Mouse (Mus musculus): ENCODE measurements around the gene Arhgef18. TPM values are rescaled to one million over a fixed set of nuclear protein-coding genes. Genes with fewer than 3 reads are reported as not detected.

The Arhgef18 gene
- polyA plus RNA-seq, 1 experiment, result 0.56 TPM

GRCm38 (mm10) chr8:3414639-3415190 is 21.9 kb downstream of the Arhgef18 start:
- no peaks in the 10 kb centered on the region for H3K9me3 ChIP-seq (ENCODE audit: control insufficient read depth, low read length)
- no peaks in the 10 kb centered on the region for H3K27me3 ChIP-seq (ENCODE audit: control insufficient read depth)
- H3K4me1 ChIP-seq (ENCODE audit: control insufficient read depth), result peaks cover 51% of the 10 kb centered on the region
- TF ChIP-seq TAL1 (IDR thresholded peaks at IDR 0.05; ENCODE audit: low read length) (no peak), GATA1 (IDR thresholded peaks at IDR 0.05; ENCODE audit: low read length) (no peak)
- no peak overlapping the region for H3K4me3 ChIP-seq (replicated peaks)
- H3K36me3 ChIP-seq (ENCODE audit: control insufficient read depth), result peaks cover 2% of the 10 kb centered on the region; the same call in 1 of the 2 replicates

DNA sequence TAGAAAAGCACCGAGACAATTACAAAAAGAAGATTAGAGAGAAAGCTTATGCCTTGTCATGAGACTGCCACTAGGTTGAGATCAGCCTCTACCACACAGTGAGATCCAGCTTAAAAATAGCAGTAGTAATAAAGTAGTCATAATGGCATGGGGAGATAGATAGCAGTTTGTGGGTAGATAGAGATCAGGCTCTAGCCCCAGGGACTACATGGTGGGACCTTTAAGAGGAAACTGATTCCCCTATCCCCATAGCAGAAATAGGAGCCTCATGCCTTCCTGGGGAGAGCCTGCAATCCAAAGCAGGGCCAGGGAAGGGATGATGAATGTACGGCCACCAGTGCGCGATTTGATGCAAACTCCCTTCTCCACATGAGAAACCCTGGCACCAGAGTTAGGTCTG is 22.5 kb downstream of the Arhgef18 start:
- Histone ChIP-seq H3K4me1 (ENCODE audit: control insufficient read depth) (peaks cover 49% of the 10 kb centered on the region), H3K4me3 (replicated peaks) (no peak overlapping the region), H3K9me3 (ENCODE audit: control insufficient read depth, low read length) (no peaks in the 10 kb centered on the region), H3K36me3 (ENCODE audit: control insufficient read depth) (peaks cover 2% of the 10 kb centered on the region; the same call in 1 of the 2 replicates), H3K27me3 (ENCODE audit: control insufficient read depth) (no peaks in the 10 kb centered on the region)
- TF ChIP-seq TAL1 (IDR thresholded peaks at IDR 0.05; ENCODE audit: low read length) (no peak), GATA1 (IDR thresholded peaks at IDR 0.05; ENCODE audit: low read length) (no peak)

GRCm38 (mm10) chr8:3415661-3416060 is 22.9 kb downstream of the Arhgef18 start:
- H3K4me3 ChIP-seq (replicated peaks), result no peak overlapping the region
- no peaks in the 10 kb centered on the region for H3K9me3 ChIP-seq (ENCODE audit: control insufficient read depth, low read length)
- no peak for TF ChIP-seq TAL1 (IDR thresholded peaks at IDR 0.05; ENCODE audit: low read length)
- no peak for TF ChIP-seq GATA1 (IDR thresholded peaks at IDR 0.05; ENCODE audit: low read length)
- H3K4me1 ChIP-seq (ENCODE audit: control insufficient read depth), result peaks cover 46% of the 10 kb centered on the region
- peaks cover 2% of the 10 kb centered on the region; the same call in 1 of the 2 replicates for H3K36me3 ChIP-seq (ENCODE audit: control insufficient read depth)
- H3K27me3 ChIP-seq (ENCODE audit: control insufficient read depth), result no peaks in the 10 kb centered on the region

- Histone ChIP-seq H3K36me3 (ENCODE audit: control insufficient read depth) (peaks cover 2% of the 10 kb centered on the region; the same call in 1 of the 2 replicates), H3K4me3 (replicated peaks) (no peak overlapping the region), H3K4me1 (ENCODE audit: control insufficient read depth) (peaks cover 35% of the 10 kb centered on the region), H3K9me3 (ENCODE audit: control insufficient read depth, low read length) (no peaks in the 10 kb centered on the region), H3K27me3 (ENCODE audit: control insufficient read depth) (no peaks in the 10 kb centered on the region)
- no peak for TF ChIP-seq GATA1 (IDR thresholded peaks at IDR 0.05; ENCODE audit: low read length)
- TF ChIP-seq TAL1 (IDR thresholded peaks at IDR 0.05; ENCODE audit: low read length), result no peak
Measured at GRCm38 (mm10) chr8:3416846-3417245, 24.0 kb downstream of the Arhgef18 start.

DNA sequence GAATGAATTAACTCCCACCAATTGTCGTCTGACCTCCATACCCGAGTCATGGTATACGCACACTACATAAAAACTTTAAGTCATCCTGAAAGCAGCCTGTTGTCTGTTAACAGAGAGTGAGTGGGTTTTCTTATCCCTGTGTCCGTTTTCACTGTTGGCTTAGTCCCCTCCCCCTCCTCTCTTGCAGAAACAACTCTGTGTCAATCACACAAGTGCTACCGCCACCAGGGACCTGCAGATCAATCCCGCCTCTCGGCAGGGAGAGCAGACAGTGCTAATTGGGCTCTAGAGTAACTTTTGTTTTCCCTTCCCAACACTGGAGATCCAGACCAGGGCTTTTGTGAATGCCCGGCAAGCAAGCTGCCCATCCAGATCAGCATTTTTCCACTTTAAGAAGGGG is 24.6 kb downstream of the Arhgef18 start:
- Histone ChIP-seq H3K36me3 (ENCODE audit: control insufficient read depth) (peaks cover 2% of the 10 kb centered on the region; the same call in 1 of the 2 replicates), H3K4me1 (ENCODE audit: control insufficient read depth) (peaks cover 29% of the 10 kb centered on the region), H3K4me3 (replicated peaks) (no peak overlapping the region), H3K27me3 (ENCODE audit: control insufficient read depth) (no peaks in the 10 kb centered on the region), H3K9me3 (ENCODE audit: control insufficient read depth, low read length) (no peaks in the 10 kb centered on the region)
- no peak for TF ChIP-seq TAL1 (IDR thresholded peaks at IDR 0.05; ENCODE audit: low read length)
- no peak for TF ChIP-seq GATA1 (IDR thresholded peaks at IDR 0.05; ENCODE audit: low read length)

GRCm38 (mm10) chr8:3418101-3418500 is 25.3 kb downstream of the Arhgef18 start:
- Histone ChIP-seq H3K36me3 (ENCODE audit: control insufficient read depth) (peaks cover 2% of the 10 kb centered on the region; the same call in 1 of the 2 replicates), H3K4me1 (ENCODE audit: control insufficient read depth) (peaks cover 22% of the 10 kb centered on the region), H3K9me3 (ENCODE audit: control insufficient read depth, low read length) (no peaks in the 10 kb centered on the region), H3K27me3 (ENCODE audit: control insufficient read depth) (no peaks in the 10 kb centered on the region), H3K4me3 (replicated peaks) (no peak overlapping the region)
- TF ChIP-seq TAL1 (IDR thresholded peaks at IDR 0.05; ENCODE audit: low read length) (no peak), GATA1 (IDR thresholded peaks at IDR 0.05; ENCODE audit: low read length) (no peak)

DNA sequence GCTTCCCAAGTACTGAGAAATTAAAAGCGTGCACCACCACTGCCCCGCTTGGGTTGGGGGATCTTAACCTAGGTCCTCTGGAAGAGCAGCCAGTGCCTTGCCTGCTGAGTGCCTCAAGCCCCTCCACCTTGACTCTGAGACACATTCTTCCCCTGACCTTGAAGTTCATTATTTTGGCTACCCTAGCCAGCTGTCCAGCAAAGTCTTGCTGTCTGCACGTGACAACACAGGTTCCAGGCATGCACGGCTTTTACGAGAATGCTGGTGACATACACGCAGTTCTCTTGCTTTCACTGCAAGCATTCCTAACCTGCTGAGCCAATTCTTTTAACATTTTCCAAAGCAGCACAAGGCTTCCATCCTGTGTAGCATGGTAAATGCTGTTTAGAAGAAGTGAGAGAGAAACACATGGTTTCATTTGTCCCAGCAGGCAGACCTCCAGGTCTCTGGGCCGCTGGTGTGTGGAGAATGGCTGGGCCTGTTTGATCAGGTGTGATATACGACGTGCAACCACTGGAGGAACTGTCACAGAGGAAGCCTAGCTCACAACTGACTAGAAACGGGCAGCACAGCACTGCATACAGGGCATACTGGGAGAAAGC is 27.4 kb downstream of the Arhgef18 start:
- peaks cover 2% of the 10 kb centered on the region; the same call in 1 of the 2 replicates for H3K36me3 ChIP-seq (ENCODE audit: control insufficient read depth)
- TF ChIP-seq TAL1 (IDR thresholded peaks at IDR 0.05; ENCODE audit: low read length), result no peak
- TF ChIP-seq GATA1 (IDR thresholded peaks at IDR 0.05; ENCODE audit: low read length), result no peak
- H3K27me3 ChIP-seq (ENCODE audit: control insufficient read depth), result no peaks in the 10 kb centered on the region
- peaks cover 6% of the 10 kb centered on the region for H3K4me1 ChIP-seq (ENCODE audit: control insufficient read depth)
- no peaks in the 10 kb centered on the region for H3K9me3 ChIP-seq (ENCODE audit: control insufficient read depth, low read length)
- H3K4me3 ChIP-seq (replicated peaks), result no peak overlapping the region

- TF ChIP-seq TAL1 (IDR thresholded peaks at IDR 0.05; ENCODE audit: low read length), result no peak
- TF ChIP-seq GATA1 (IDR thresholded peaks at IDR 0.05; ENCODE audit: low read length), result no peak
- Histone ChIP-seq H3K4me3 (replicated peaks) (no peak overlapping the region), H3K9me3 (ENCODE audit: control insufficient read depth, low read length) (no peaks in the 10 kb centered on the region), H3K27me3 (ENCODE audit: control insufficient read depth) (no peaks in the 10 kb centered on the region), H3K4me1 (ENCODE audit: control insufficient read depth) (no peaks in the 10 kb centered on the region; the same call in 1 of the 2 replicates), H3K36me3 (ENCODE audit: control insufficient read depth) (peaks cover 2% of the 10 kb centered on the region; the same call in 1 of the 2 replicates)
Measured at GRCm38 (mm10) chr8:3421507-3421906, 28.7 kb downstream of the Arhgef18 start.

GRCm38 (mm10) chr8:3425217-3425616 is 32.4 kb downstream of the Arhgef18 start:
- peaks cover 15% of the 10 kb centered on the region for H3K36me3 ChIP-seq (ENCODE audit: control insufficient read depth)
- no peaks in the 10 kb centered on the region; the same call in 1 of the 2 replicates for H3K4me1 ChIP-seq (ENCODE audit: control insufficient read depth)
- no peak for TF ChIP-seq GATA1 (IDR thresholded peaks at IDR 0.05; ENCODE audit: low read length)
- TF ChIP-seq TAL1 (IDR thresholded peaks at IDR 0.05; ENCODE audit: low read length), result no peak
- H3K27me3 ChIP-seq (ENCODE audit: control insufficient read depth), result no peaks in the 10 kb centered on the region
- H3K4me3 ChIP-seq (replicated peaks), result no peak overlapping the region
- no peaks in the 10 kb centered on the region for H3K9me3 ChIP-seq (ENCODE audit: control insufficient read depth, low read length)

Data from erythroblast, embryonic 14.5 days (primary cell).